Mouse (Mus musculus) intestine, postnatal 0 days (tissue): ENCODE measurements at regions not wholly inside any gene's neighbourhood (a gene's known extent, or its start where the extent isn't known, plus 50 kb on each side); places are given as distances from the start of the nearest gene placed in this dataset.

Source experiments
- ATAC-seq: fragments of 200-750 bp; cut with Nextera tagmentation; 2 replicates; pipeline ENCODE4 v1.8.0; 2017; ENCODE audit warnings: mild to moderate bottlenecking, moderate TSS enrichment, moderate library complexity
- H3K27ac ChIP-seq: fragments of 300-500 bp; sonication (generic); 2 replicates; pipeline ENCODE4 v1.5.1; 2014; ENCODE audit warnings: mild to moderate bottlenecking, low read depth, low read length, moderate library complexity
- H3K27me3 ChIP-seq: fragments of 300-500 bp; sonication (generic); replicated peaks from 2 replicates; pipeline ENCODE4 v1.6.1; 2014; ENCODE audit warnings: low read length, mixed read lengths; ENCODE audit not compliant: control insufficient read depth, insufficient read depth
- H3K36me3 ChIP-seq: fragments of 300-500 bp; sonication (generic); 2 replicates; pipeline ENCODE4 v1.6.1; 2014; ENCODE audit warnings: mild to moderate bottlenecking, moderate library complexity; ENCODE audit not compliant: control insufficient read depth, insufficient read depth
- H3K4me1 ChIP-seq: fragments of 300-500 bp; sonication (generic); replicated peaks from 2 replicates; pipeline ENCODE4 v1.6.1; 2014; ENCODE audit warnings: antibody characterized with exemption, low read length, mixed read lengths; ENCODE audit not compliant: control insufficient read depth, insufficient read depth
- H3K4me2 ChIP-seq: fragments of 300-500 bp; sonication (generic); replicated peaks from 2 replicates; pipeline ENCODE4 v1.6.1; 2014; ENCODE audit warnings: low read depth, mild to moderate bottlenecking, moderate library complexity
- H3K4me3 ChIP-seq: fragments of 300-500 bp; sonication (generic); 2 replicates; pipeline ENCODE4 v1.5.1; 2014; ENCODE audit warnings: low read depth, low read length
- H3K9ac ChIP-seq: fragments of 300-500 bp; sonication (generic); 2 replicates; pipeline ENCODE4 v1.6.1; 2014; ENCODE audit warnings: mild to moderate bottlenecking, low read depth, low read length
- H3K9me3 ChIP-seq: fragments of 300-500 bp; sonication (generic); 2 replicates; pipeline ENCODE4 v1.6.1; 2016; ENCODE audit warnings: mixed run types; ENCODE audit not compliant: control insufficient read depth
- CTCF ChIP-seq: sonication (generic); IDR thresholded peaks from 2 replicates; pipeline ENCODE4 v1.5.1; 2016; ENCODE audit warnings: low read depth, mild to moderate bottlenecking, control low read depth, antibody characterized with exemption, moderate library complexity
- WGBS: fragments of 180-500 bp; shearing (Covaris S2); extraction: QIAGEN DNeasy Blood & Tissue Kit; methylation state at CpG from one replicate; pipeline ENCODE4 v1.1.7; 2014; 5-methylcytosine and 5-hydroxymethylcytosine counted together

DNA sequence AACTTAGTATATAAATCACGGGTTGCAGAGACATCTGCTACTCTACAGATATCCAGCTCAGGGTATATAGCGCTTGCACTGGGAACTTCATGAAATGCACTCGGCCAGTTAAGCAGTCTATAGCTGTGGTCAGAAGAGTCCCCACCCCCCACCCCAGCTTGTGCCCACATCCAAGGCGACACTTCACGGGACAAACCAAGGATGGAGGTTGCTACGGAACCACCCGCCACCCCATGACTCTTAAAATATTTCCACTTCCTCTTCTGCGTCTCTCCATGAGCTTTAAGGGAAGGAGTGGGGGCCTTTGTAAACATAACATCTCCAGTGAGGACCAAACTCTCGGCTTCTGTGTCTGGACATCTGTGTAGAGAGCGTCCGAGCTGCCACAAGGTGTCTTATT is 469.5 kb upstream of the Fam19a5 start:
- ATAC-seq = no peak
- no peaks in the 10 kb centered on the region for H3K4me1 ChIP-seq
- no peak overlapping the region for H3K4me3 ChIP-seq
- no peak overlapping the region for H3K4me2 ChIP-seq
- no peaks in the 10 kb centered on the region for H3K36me3 ChIP-seq
- no peak overlapping the region for H3K27ac ChIP-seq
- no peaks in the 10 kb centered on the region for H3K27me3 ChIP-seq
- WGBS = 74% methylated on average over 11 of the region's 11 CpGs
- no peaks in the 10 kb centered on the region for H3K9me3 ChIP-seq
- TF ChIP-seq CTCF = no peak
- H3K9ac ChIP-seq = no peak overlapping the region

DNA sequence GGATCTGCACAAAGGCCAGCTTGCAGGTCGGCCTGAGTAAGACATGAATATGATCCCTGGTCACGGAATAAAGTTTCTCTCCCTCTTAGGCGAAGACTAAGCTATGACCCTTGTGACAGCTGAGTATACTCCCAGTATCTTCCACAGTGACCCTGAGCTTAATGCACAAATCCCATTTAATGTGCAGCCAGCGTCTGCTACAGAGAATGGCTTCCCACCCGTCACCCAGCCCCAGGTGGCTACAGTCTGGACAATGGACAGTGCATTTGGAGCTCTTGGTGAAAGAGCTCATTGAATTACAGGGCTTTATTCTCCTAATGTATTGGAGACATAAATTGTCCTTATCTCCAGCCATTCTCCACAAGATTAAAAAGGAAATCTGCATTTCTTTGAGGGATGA is 454.3 kb upstream of the Fam19a5 start:
- Histone ChIP-seq H3K9ac (no peak overlapping the region), H3K4me3 (no peak overlapping the region), H3K27ac (no peak overlapping the region), H3K27me3 (no peaks in the 10 kb centered on the region), H3K4me1 (no peaks in the 10 kb centered on the region), H3K4me2 (no peak overlapping the region), H3K36me3 (no peaks in the 10 kb centered on the region), H3K9me3 (no peaks in the 10 kb centered on the region)
- ATAC-seq = no peak
- TF ChIP-seq CTCF = no peak
- 75% methylated on average over 5 of the region's 5 CpGs for WGBS

DNA sequence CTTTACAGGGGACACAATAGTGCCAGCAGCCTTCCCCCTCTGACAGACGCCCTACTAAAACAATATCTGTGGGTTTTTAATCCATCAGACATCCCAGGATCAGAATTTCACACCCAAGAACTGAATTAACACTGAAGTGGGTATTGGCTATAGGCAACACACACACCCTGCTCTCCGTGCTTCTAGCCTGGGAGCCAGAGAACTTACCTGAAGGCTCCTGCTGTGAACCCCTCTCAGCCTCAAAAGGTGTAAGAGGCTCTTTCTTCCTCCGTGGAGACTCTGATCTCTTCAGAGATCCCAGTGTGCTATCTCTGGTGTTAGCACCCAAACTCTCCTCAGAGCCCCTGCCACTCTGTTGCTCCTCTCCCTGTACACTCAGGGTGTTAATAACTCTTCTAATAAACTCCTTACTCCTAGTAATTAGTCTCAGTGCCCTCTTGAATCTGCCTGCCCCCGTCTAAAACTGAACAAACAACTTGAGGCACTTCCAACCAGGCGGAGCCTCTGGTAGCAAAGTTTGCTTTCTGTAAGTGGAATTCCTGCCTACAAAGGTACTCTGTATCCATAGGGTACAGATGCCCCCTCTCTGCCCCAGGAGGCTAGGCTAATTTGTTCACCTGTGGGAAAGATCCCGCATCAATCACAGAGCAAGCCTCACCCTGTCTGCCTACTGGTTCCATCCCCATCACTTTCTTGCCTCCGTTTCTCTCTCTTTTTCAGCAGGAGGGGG is 452.9 kb upstream of the Fam19a5 start:
- no peaks in the 10 kb centered on the region for H3K36me3 ChIP-seq
- no peak for ATAC-seq
- H3K4me2 ChIP-seq = no peak overlapping the region
- no peak overlapping the region for H3K9ac ChIP-seq
- no peak overlapping the region for H3K27ac ChIP-seq
- H3K4me3 ChIP-seq = no peak overlapping the region
- no peaks in the 10 kb centered on the region for H3K9me3 ChIP-seq
- no peaks in the 10 kb centered on the region for H3K4me1 ChIP-seq
- 41% methylated on average over 7 of the region's 7 CpGs for WGBS
- no peak for TF ChIP-seq CTCF
- no peaks in the 10 kb centered on the region for H3K27me3 ChIP-seq

DNA sequence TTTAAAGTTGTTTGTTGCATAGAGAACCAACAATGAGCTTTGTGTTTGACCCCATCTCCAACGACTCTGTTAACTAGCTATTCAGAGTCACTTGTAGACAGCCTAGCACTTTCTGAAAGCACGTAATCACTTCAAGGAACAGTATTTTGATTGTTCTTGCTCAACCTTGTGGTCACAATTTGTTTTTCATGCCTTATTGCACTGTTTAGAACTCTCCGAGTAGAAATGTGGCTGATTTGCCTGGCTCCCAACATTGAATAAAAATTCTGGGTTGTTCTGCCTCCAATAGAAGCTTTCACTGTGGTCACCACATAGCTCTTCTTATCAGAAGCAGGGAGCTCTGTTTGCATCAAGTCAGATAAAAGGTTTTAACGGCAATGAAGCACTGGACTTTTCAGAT is 446.9 kb upstream of the Fam19a5 start:
- Histone ChIP-seq H3K4me2 (no peak overlapping the region), H3K4me1 (no peaks in the 10 kb centered on the region), H3K9me3 (no peaks in the 10 kb centered on the region), H3K9ac (no peak overlapping the region), H3K27me3 (no peaks in the 10 kb centered on the region), H3K27ac (no peak overlapping the region), H3K36me3 (no peaks in the 10 kb centered on the region), H3K4me3 (no peak overlapping the region)
- 70% methylated on average over 4 of the region's 4 CpGs for WGBS
- ATAC-seq = no peak
- TF ChIP-seq CTCF = no peak

DNA sequence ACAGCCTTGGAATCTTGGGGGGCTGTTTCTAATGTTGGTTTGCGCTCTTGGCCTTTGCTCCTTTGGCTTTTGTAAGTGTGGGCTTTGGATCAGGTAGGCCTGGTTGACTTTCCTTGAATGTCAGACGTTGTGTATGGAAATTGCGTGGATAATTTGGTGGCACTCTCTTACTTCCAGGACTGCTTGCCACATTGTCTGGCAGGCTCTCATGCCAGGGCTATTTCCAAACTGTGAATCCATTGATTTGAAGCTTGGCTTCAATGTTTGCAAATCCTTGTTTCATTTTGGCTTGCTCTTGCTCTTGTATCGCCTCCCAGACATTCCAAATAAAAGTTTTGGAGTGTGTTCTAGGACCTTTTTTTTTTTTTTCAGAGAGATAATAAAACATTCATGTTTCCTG is 443.0 kb upstream of the Fam19a5 start:
- no peak overlapping the region for H3K4me2 ChIP-seq
- no peak overlapping the region for H3K4me3 ChIP-seq
- H3K27me3 ChIP-seq = no peaks in the 10 kb centered on the region
- no peak overlapping the region for H3K27ac ChIP-seq
- no peaks in the 10 kb centered on the region for H3K4me1 ChIP-seq
- no peak overlapping the region for H3K9ac ChIP-seq
- no peaks in the 10 kb centered on the region for H3K36me3 ChIP-seq
- H3K9me3 ChIP-seq = 0 out of 2 replicates have a peak, but pooled peaks cover 3% of the 10 kb centered on the region
- no peak for TF ChIP-seq CTCF
- ATAC-seq = no peak
- 87% methylated on average over 4 of the region's 4 CpGs for WGBS

DNA sequence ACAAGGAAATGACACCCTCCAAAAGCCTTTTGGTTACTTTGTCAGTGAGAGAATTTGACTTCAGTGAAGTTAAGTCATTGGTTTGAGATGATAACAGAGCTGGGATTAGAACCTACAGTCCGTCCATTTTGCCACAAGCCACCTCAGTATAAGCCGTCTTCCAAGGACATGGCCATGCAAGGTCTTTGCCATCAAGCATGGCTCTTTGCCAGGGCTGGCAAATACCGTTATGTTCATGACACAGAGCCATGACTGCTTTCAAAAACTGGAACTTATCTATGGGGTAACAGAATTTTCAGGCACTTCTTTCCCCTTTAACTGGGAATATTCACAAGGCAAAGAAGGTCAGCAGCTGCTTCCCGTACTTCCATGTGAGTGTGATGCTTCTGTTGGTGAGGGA is 441.9 kb upstream of the Fam19a5 start:
- no peak for TF ChIP-seq CTCF
- ATAC-seq = no peak
- Histone ChIP-seq H3K36me3 (no peaks in the 10 kb centered on the region), H3K4me2 (no peak overlapping the region), H3K9me3 (0 out of 2 replicates have a peak, but pooled peaks cover 3% of the 10 kb centered on the region), H3K27me3 (no peaks in the 10 kb centered on the region), H3K27ac (no peak overlapping the region), H3K4me1 (no peaks in the 10 kb centered on the region), H3K4me3 (no peak overlapping the region), H3K9ac (no peak overlapping the region)
- WGBS = 86% methylated on average over 4 of the region's 4 CpGs
